Mouse (Mus musculus) thymus, adult 2 months (tissue): ENCODE measurements around the gene Rpl9-ps6.

ENCODE experiments used
- CTCF ChIP-seq: fragments of 200-500 bp; IDR thresholded peaks from 2 replicates; pipeline ENCODE4 v1.5.1; 2012; ENCODE audit warnings: mild to moderate bottlenecking, control low read depth, low read length, moderate library complexity, borderline replicate concordance; ENCODE audit not compliant: control insufficient read depth, poor library complexity, insufficient read depth; ENCODE audit errors: extremely low read depth
- POLR2A ChIP-seq: fragments of 200-500 bp; IDR thresholded peaks from 2 replicates; pipeline ENCODE4 v1.6.1; 2012; ENCODE audit warnings: mild to moderate bottlenecking, low read length, control low read depth, moderate library complexity; ENCODE audit not compliant: control insufficient read depth, poor library complexity, insufficient read depth; ENCODE audit errors: extremely low read depth

- no peak for TF ChIP-seq POLR2A
- TF ChIP-seq CTCF, result no peak
These were observed 26.6 kb upstream of the Rpl9-ps6 start for GRCm38 (mm10) chr19:32492981-32493380.
